Mouse (Mus musculus): Measurements from ENCODE around the gene Creld2.

The Creld2 gene

GRCm38 (mm10) chr15:88866934-88867356, 47.5 kb downstream of the Creld2 start:
- no peak for DNase-seq (ENCODE audit: low read depth, low spot score)

- peak; percentile 43 for DNase-seq (ENCODE audit: low read depth, low spot score)
Observed at GRCm38 (mm10) chr15:88867368-88868023, 48.0 kb downstream of the Creld2 start.

GRCm38 (mm10) chr15:88868024-88868742, 48.7 kb downstream of the Creld2 start:
- no peak for DNase-seq (ENCODE audit: low read depth, low spot score)

GRCm38 (mm10) chr15:88870418-88871185, 51.2 kb downstream of the Creld2 start:
- no peak for DNase-seq (ENCODE audit: low read depth, low spot score)

- DNase-seq (ENCODE audit: low read depth, low spot score) = no peak
Observed at GRCm38 (mm10) chr15:88874061-88874460, 54.6 kb downstream of the Creld2 start.

- DNase-seq (ENCODE audit: low read depth, low spot score) = no peak
Observed at GRCm38 (mm10) chr15:88874477-88874876, 55.0 kb downstream of the Creld2 start.

GRCm38 (mm10) chr15:88875625-88876081, 56.2 kb downstream of the Creld2 start:
- no peak for DNase-seq (ENCODE audit: low read depth, low spot score)
